Mouse (Mus musculus) liver, embryonic 11.5 days (tissue): ENCODE results near the gene Gm17783. TPM values are rescaled to one million over a fixed set of nuclear protein-coding genes. Genes with fewer than 3 reads are reported as not detected.
"Not testable (repeated sequence)": the region's sequence is repeated elsewhere in the genome, so short reads cannot be mapped to it uniquely, and the experiment has no call there.

ENCODE experiments used
- ATAC-seq: fragments of 200-750 bp; cut with Nextera tagmentation; replicated peaks from 2 replicates; pipeline ENCODE4 v1.8.0; 2017; ENCODE audit warnings: moderate number of reproducible peaks, mild to moderate bottlenecking, moderate TSS enrichment, moderate library complexity; ENCODE audit not compliant: low FRiP score
- DNase-seq: peaks from one replicate; pipeline ENCODE4 v3.0.0-alpha.2; 2017; ENCODE audit warnings: low spot score
- H3K27ac ChIP-seq: fragments of 300-500 bp; sonication (generic); 2 replicates; pipeline ENCODE4 v1.5.1; 2014; ENCODE audit warnings: mild to moderate bottlenecking, low read depth, low read length, control low read depth
- H3K27me3 ChIP-seq: fragments of 300-500 bp; sonication (generic); replicated peaks from 2 replicates; pipeline ENCODE4 v1.6.1; 2014; ENCODE audit warnings: low read length, mixed read lengths; ENCODE audit not compliant: control insufficient read depth, insufficient read depth
- H3K36me3 ChIP-seq: fragments of 300-500 bp; sonication (generic); 2 replicates; pipeline ENCODE4 v1.6.1; 2014; ENCODE audit warnings: mild to moderate bottlenecking, low read length, moderate library complexity, mixed read lengths; ENCODE audit not compliant: control insufficient read depth, insufficient read depth
- H3K4me1 ChIP-seq: fragments of 300-500 bp; sonication (generic); replicated peaks from 2 replicates; pipeline ENCODE4 v1.6.1; 2014; ENCODE audit warnings: low read length, mixed read lengths; ENCODE audit not compliant: control insufficient read depth, insufficient read depth
- H3K4me2 ChIP-seq: fragments of 300-500 bp; sonication (generic); 2 replicates; pipeline ENCODE4 v1.6.1; 2014; ENCODE audit warnings: mild to moderate bottlenecking, control low read depth, moderate library complexity
- H3K4me3 ChIP-seq: fragments of 300-500 bp; sonication (generic); 2 replicates; pipeline ENCODE4 v1.5.1; 2014; ENCODE audit warnings: low read depth, low read length, control low read depth
- H3K9ac ChIP-seq: fragments of 300-500 bp; sonication (generic); 2 replicates; pipeline ENCODE4 v1.6.1; 2014; ENCODE audit warnings: low read depth, low read length, control low read depth
- H3K9me3 ChIP-seq: fragments of 300-500 bp; sonication (generic); 2 replicates; pipeline ENCODE4 v1.6.1; 2016; ENCODE audit warnings: low read length, inconsistent platforms, mixed read lengths; ENCODE audit not compliant: control insufficient read depth
- WGBS: fragments of 180-500 bp; shearing (Covaris S2); extraction: QIAGEN DNeasy Blood & Tissue Kit; methylation state at CpG from one replicate; pipeline ENCODE4 v1.1.7; 2014; 5-methylcytosine and 5-hydroxymethylcytosine counted together
- polyA plus RNA-seq: library from polyadenylated mRNA; unstranded; fragments of >200 nt; fragmentation: Nextera tagmentation; extraction: Ambion mirVana; gene quantifications from 2 replicates; pipeline ENCODE4 v1.2.1, GENCODE M21; 2014

The Gm17783 gene
- polyA plus RNA-seq, 1 experiment from 2014 or later = not detected

DNA sequence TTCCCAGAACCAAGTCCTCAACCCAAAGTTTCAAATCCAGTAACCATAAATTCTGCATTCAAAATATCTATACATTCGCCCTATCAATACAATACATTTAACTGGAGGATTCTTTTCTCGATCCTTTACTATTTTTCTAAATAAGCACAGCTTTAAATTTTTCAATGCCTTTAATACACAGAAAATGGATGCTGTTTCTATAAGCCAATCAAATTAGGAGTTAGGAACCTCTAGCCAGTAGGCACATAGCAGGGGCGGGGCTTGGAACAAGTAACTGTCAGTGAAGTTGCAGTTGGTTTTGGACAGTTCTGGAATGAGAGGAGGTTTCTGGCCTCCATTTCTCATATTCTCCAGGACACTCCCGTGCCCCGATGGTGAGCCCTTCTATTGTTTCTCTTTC, 3.2 kb upstream of the Gm17783 start, which contains the start of gene Slc9c1:
Gene Slc9c1, plus strand, starts transcription at position 301 of the 400 bp plus-strand sequence.
- no peak for DNase-seq
- H3K4me3 ChIP-seq = no peak within 1 kb of the TSS
- no peak within 1 kb of the TSS for H3K27ac ChIP-seq
- H3K27me3 ChIP-seq = no peaks in the 10 kb centered on the region
- 92% methylated on average over 5 of the region's 5 CpGs for WGBS
- H3K9ac ChIP-seq = no peak within 1 kb of the TSS
- no peaks in the 10 kb centered on the region for H3K9me3 ChIP-seq
- H3K4me1 ChIP-seq = no peaks in the 10 kb centered on the region
- no peak within 1 kb of the TSS for H3K4me2 ChIP-seq
- ATAC-seq = no peak
- no peaks in the 10 kb centered on the region for H3K36me3 ChIP-seq

DNA sequence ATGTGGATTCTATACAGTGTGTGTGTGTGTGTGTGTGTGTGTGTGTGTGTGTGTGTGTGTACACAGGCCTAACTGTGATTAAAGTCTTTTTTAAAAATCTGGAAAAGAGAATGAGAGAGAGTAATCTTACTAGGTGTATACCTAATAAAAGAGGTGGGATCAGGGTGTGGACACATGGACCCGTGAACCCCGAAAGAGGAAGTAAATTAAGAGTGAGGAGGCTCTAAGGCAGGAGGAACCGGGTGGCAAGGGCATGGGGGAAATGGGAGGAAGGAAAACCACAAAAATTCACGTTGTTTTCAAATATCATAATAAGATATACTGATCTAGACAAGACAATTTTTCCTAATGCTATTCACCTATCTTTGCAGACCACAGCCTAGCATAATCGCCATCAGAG, 6.3 kb downstream of the Gm17783 start:
- H3K27ac ChIP-seq = no peak overlapping the region
- no peaks in the 10 kb centered on the region for H3K27me3 ChIP-seq
- H3K9ac ChIP-seq = no peak overlapping the region
- 55% methylated on average over 5 of the region's 5 CpGs for WGBS
- no peaks in the 10 kb centered on the region for H3K36me3 ChIP-seq
- H3K9me3 ChIP-seq = no peaks in the 10 kb centered on the region
- ATAC-seq = no peak
- no peaks in the 10 kb centered on the region for H3K4me1 ChIP-seq
- no peak overlapping the region for H3K4me2 ChIP-seq
- H3K4me3 ChIP-seq = no peak overlapping the region
- DNase-seq = no peak

DNA sequence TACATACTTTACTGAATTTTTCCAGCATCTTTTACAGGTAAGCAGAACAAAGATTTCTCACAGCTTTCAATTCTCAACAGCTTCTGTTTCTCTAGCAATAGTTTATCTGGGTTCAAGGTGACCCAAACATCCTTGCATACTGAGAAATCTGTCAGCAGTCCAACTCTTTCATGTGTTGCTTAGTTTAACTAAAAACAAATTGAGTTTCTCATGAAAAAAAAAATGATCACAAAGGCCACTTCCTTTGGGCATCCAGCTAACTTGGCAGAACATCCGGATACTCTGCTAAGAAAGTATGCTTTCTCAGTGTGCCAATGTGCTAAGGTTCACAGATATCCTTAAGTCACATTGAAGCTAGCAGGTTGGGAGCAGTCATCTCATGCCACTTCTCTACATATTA, 36.5 kb downstream of the Gm17783 start:
- H3K4me3 ChIP-seq = no peak overlapping the region
- H3K9me3 ChIP-seq = no peaks in the 10 kb centered on the region
- H3K4me2 ChIP-seq = no peak overlapping the region
- H3K27ac ChIP-seq = no peak overlapping the region
- 70% methylated on average over 1 of the region's 1 CpGs for WGBS
- H3K36me3 ChIP-seq = no peaks in the 10 kb centered on the region
- no peak overlapping the region for H3K9ac ChIP-seq
- no peaks in the 10 kb centered on the region for H3K4me1 ChIP-seq
- DNase-seq = no peak
- H3K27me3 ChIP-seq = no peaks in the 10 kb centered on the region
- ATAC-seq = no peak

DNA sequence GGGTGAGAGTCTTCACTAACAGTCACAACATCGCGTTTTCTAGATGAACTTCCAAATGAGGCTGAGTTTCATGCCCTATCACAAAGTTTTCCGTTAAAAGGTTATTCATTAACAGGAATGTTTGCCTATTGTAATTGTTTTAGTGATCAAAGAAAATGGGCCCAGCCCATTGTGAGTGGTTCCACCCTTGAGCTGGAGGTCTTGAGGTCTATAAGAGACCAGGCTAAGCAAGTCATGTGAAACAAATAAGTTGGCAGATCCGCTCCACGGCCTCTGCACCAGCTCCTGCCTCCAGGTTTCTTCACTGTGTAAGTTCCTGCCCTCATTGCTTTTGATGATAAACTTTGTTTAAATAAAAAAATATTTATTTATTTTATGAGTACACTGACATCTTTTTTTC, 38.9 kb downstream of the Gm17783 start, which contains the start of gene Gm609:
Gene Gm609, minus strand, starts transcription at position 43 of the 400 bp plus-strand sequence.
- H3K27ac ChIP-seq = no peak within 1 kb of the TSS
- no peak for ATAC-seq
- 69% methylated on average over 5 of the region's 5 CpGs for WGBS
- no peaks in the 10 kb centered on the region for H3K4me1 ChIP-seq
- DNase-seq = no peak
- H3K9me3 ChIP-seq = no peaks in the 10 kb centered on the region
- no peak within 1 kb of the TSS for H3K4me3 ChIP-seq
- no peaks in the 10 kb centered on the region for H3K36me3 ChIP-seq
- H3K4me2 ChIP-seq = no peak within 1 kb of the TSS
- H3K9ac ChIP-seq = no peak within 1 kb of the TSS
- H3K27me3 ChIP-seq = no peaks in the 10 kb centered on the region

DNA sequence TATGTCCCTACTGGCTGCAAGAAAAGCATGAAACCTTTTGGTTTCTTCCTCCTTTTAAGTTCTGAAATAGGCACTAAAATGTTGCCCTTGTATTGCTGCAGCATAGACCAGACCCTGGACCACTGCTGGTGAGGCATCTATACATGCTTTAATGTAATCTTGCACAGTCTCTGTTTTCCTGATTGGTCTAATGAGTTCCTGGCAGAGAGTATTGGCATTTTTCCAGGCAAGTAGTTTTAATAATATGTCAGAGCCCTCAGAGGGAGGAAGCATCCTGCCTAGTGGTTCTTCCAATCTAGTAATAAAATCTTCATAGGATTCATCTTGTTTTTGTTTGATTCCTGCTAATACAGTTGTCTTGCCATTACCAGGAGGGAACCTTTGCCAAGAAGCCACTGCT, 54.9 kb downstream of the Gm17783 start:
- no peak for DNase-seq
- H3K4me2 ChIP-seq = no peak overlapping the region
- no peak for ATAC-seq
- H3K4me1 ChIP-seq = no peaks in the 10 kb centered on the region
- no peaks in the 10 kb centered on the region for H3K36me3 ChIP-seq
- no peak overlapping the region for H3K9ac ChIP-seq
- H3K27me3 ChIP-seq = no peaks in the 10 kb centered on the region
- H3K9me3 ChIP-seq = no peaks in the 10 kb centered on the region
- no peak overlapping the region for H3K4me3 ChIP-seq
- no peak overlapping the region for H3K27ac ChIP-seq

DNA sequence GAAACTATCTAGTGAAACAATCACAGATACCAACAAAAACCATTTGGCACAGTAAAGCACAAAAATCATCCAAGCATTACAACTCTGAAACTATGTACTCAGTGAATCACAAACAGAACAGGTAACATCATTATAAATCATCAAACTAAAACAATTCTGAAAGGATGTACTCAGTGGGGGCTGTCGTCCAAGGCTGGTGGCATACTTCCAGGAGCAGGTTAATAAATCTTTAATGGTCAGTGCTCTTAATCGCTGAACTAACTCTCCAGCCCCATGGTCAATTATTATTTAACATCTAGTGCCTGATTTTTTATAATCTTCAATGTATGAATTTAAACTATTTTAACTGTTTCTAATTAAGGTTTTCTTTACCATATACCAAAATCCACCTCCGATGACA, 60.0 kb downstream of the Gm17783 start:
- H3K36me3 ChIP-seq, H3K27ac ChIP-seq, H3K4me3 ChIP-seq, H3K4me1 ChIP-seq, H3K4me2 ChIP-seq, DNase-seq, H3K9ac ChIP-seq, H3K9me3 ChIP-seq, ATAC-seq, H3K27me3 ChIP-seq: not testable (repeated sequence)
- WGBS = 79% methylated on average over 3 of the region's 3 CpGs

Other genes with a start within 250 kb of the Gm17783 start
- 2.5 and 3.0 TPM in 2 replicates for gene Cd200, start 123.0 kb downstream of the Gm17783 start, polyA plus RNA-seq
- 0.15 TPM in 1 of 2 replicates, not detected in the other for gene Gm609, start 39.1 kb downstream of the Gm17783 start, polyA plus RNA-seq
- not detected in 2 replicates for gene Slc9c1, start 3.3 kb upstream of the Gm17783 start, polyA plus RNA-seq
- gene Gcsam, start 78.3 kb upstream of the Gm17783 start, polyA plus RNA-seq = 1.6 and 2.0 TPM in 2 replicates
- 0.34 and 0.90 TPM in 2 replicates for gene BC016579, start 122.0 kb upstream of the Gm17783 start, polyA plus RNA-seq
- gene Tmprss7, start 161.6 kb upstream of the Gm17783 start, polyA plus RNA-seq = 0.63 and 0.84 TPM in 2 replicates
- 4.1 and 5.4 TPM in 2 replicates for gene Tagln3, start 192.6 kb upstream of the Gm17783 start, polyA plus RNA-seq
- 28.3 and 30.7 TPM in 2 replicates for gene Abhd10, start 210.9 kb upstream of the Gm17783 start, polyA plus RNA-seq